Mouse (Mus musculus): ENCODE measurements around the gene Fads6. TPM values are rescaled to one million over a fixed set of nuclear protein-coding genes. Genes with fewer than 3 reads are reported as not detected.

Fads6 gene
- polyA plus RNA-seq, 1 experiment from 2014 or later = 3.2 TPM

DNA sequence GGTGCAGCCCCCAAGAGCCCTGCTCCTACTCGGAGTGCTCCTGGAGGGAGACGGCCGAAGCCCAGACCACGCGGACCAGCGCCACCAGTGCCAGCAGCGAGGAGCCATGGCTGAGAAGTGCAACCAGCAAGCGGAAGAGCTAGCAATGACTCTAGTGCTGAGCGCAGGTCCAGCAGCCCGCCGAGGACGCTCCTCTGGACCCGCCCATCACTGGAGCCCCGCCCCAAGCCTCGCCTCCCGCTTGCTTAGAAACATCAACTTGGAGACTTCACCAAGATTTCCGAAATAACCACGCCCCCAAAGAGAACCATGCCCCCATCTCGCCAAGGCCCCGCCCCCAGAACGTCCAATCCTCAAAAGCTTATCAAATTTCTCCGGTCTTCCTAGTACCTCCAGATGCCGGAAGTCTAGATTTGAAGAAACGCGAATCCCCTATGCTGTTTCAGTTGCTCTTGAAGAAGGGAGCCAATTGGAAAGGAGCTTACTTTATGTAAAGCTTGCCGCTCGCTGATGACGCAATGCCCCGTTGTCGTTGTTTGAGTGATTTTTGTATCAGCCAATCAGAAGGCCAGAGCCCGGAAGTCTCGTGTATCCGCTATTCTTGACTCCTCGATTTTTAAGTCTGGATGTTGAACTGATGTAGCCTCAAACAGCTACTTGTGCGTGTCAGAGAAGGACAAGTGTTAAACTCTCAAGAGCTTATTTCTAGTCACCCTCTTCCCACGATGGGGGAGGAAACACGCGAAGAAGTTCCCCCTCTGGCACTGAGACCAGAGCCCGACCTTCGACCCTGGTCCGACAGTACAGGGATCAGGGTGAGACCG lies 20.5 kb downstream of the Fads6 start, which contains the start of gene Fdxr:
Fdxr (minus strand) TSS at position 271 of the 824 bp plus-strand sequence.
- Histone ChIP-seq H3K4me2 (peak within 1 kb of the TSS; percentile 94), H3K9me3 (ENCODE audit: control insufficient read depth, low read length) (no peaks in the 10 kb centered on the region), H3K27ac (ENCODE audit: low read depth, low read length) (peak within 1 kb of the TSS; percentile 82), H3K9ac (ENCODE audit: low read depth, low read length) (peak within 1 kb of the TSS; percentile 80), H3K4me1 (replicated peaks; ENCODE audit: control insufficient read depth, insufficient read depth, low read length) (peaks cover 30% of the 10 kb centered on the region), H3K36me3 (ENCODE audit: control insufficient read depth, insufficient read depth, low read length) (no peaks in the 10 kb centered on the region), H3K27me3 (replicated peaks; ENCODE audit: control insufficient read depth, insufficient read depth, low read length) (no peaks in the 10 kb centered on the region), H3K4me3 (ENCODE audit: low read depth, low read length) (peak within 1 kb of the TSS; percentile 74)
- DNase-seq (ENCODE audit: low spot score) (peak; percentile 98), ATAC-seq (replicated peaks; ENCODE audit: low FRiP score) (peak; percentile 95)
- WGBS = under 1% methylated on average over 42 of the region's 42 CpGs

DNA sequence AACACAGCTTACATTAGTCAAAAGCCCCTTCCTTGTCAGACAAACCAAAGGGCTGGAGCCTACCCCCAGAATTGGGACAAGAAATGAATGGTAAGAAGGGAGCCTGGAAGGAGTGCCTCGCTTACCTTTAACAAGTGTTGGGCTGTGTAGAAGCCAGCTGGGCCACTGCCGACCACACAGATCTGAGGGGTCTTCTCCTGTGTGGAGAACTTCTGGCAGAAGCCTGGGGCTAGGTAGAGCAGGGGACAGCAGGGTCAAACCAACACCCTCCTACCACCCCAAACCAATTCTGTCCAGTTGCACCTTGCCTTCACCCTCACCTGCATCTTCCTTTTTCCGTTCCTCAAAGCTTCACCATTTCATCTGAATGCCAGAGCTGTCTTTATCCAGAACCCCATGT lies 21.5 kb downstream of the Fads6 start:
- 37% methylated on average over 3 of the region's 3 CpGs for WGBS
- peak overlapping the region; percentile 94 for H3K4me2 ChIP-seq
- peaks cover 27% of the 10 kb centered on the region for H3K4me1 ChIP-seq (replicated peaks; ENCODE audit: control insufficient read depth, insufficient read depth, low read length)
- H3K27ac ChIP-seq (ENCODE audit: low read depth, low read length) = no peak overlapping the region; the same call in 1 of the 2 replicates
- no peaks in the 10 kb centered on the region for H3K9me3 ChIP-seq (ENCODE audit: control insufficient read depth, low read length)
- no peak for ATAC-seq (replicated peaks; ENCODE audit: low FRiP score)
- H3K27me3 ChIP-seq (replicated peaks; ENCODE audit: control insufficient read depth, insufficient read depth, low read length) = no peaks in the 10 kb centered on the region
- H3K9ac ChIP-seq (ENCODE audit: low read depth, low read length) = peak overlapping the region; percentile 80
- no peak for DNase-seq (ENCODE audit: low spot score)
- no peaks in the 10 kb centered on the region for H3K36me3 ChIP-seq (ENCODE audit: control insufficient read depth, insufficient read depth, low read length)
- peak overlapping the region; percentile 74 for H3K4me3 ChIP-seq (ENCODE audit: low read depth, low read length)

DNA sequence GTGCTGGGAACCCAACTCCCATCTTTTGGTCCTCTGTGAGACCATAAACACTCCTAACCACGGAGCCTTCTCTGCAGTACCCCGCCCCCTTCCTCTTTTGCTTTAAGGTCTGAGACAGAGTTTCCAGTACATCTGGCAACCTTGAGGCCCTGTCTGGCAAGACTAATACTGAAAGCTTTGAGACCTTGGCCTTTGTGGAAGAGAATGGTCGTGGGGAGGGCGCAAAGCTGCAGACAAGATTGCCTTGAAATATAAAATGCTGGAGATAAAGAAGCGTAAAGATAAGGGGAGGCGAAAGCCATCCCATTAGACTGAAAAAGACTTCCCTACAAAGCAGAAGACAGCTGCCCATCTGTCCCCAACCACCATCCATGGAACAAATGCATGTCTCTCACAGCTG lies 22.0 kb downstream of the Fads6 start:
- H3K9ac ChIP-seq (ENCODE audit: low read depth, low read length) = 0 out of 2 replicates have a peak overlapping the region, but pooled peaks have one; percentile 20
- 60% methylated on average over 6 of the region's 6 CpGs for WGBS
- H3K27ac ChIP-seq (ENCODE audit: low read depth, low read length) = no peak overlapping the region
- no peak for DNase-seq (ENCODE audit: low spot score)
- H3K4me1 ChIP-seq (replicated peaks; ENCODE audit: control insufficient read depth, insufficient read depth, low read length) = peaks cover 27% of the 10 kb centered on the region
- peak overlapping the region; percentile 74 for H3K4me3 ChIP-seq (ENCODE audit: low read depth, low read length)
- ATAC-seq (replicated peaks; ENCODE audit: low FRiP score) = no peak
- peak overlapping the region; percentile 94 for H3K4me2 ChIP-seq
- H3K9me3 ChIP-seq (ENCODE audit: control insufficient read depth, low read length) = no peaks in the 10 kb centered on the region
- H3K27me3 ChIP-seq (replicated peaks; ENCODE audit: control insufficient read depth, insufficient read depth, low read length) = no peaks in the 10 kb centered on the region
- no peaks in the 10 kb centered on the region for H3K36me3 ChIP-seq (ENCODE audit: control insufficient read depth, insufficient read depth, low read length)

DNA sequence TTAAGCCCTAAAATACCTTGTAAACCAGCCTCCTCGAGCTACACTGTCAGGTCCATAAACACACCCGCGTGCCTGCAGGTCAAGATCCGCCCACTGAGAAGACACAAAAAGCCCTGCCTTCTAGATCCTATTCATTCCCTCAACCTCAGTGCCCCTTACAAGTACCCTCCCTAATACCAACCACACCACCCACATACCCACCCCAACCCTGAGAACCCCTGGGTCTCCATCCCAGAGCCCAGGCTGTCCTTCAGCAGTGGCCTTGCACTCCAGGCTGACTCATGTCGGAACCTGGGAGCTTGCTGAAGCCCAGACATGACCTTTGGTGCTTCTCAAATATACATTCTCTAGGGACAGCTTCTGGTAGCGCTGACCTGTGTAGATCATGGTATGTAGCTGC lies 22.7 kb downstream of the Fads6 start:
- ATAC-seq (replicated peaks; ENCODE audit: low FRiP score) = no peak
- peaks cover 30% of the 10 kb centered on the region for H3K4me1 ChIP-seq (replicated peaks; ENCODE audit: control insufficient read depth, insufficient read depth, low read length)
- H3K4me2 ChIP-seq = peak overlapping the region; percentile 20

DNA sequence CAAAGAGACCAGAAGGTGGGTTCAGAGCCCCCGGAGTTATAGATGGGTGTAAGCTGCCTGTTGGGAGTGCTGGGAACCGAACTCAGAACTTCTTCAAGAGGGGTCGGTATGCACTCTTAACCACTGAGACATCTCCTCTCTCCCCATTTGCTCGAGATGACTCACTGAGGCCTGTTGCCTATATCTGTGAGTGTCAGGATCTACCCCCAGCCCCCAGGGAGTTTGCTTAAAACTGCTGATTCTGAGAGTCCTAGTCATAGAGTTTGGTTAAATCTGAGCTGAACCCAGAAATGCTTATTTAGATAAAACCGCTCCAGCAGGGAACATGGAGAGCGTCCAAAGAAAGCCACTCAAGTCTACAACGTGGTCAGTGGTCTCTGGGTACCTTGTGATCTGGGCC lies 23.3 kb downstream of the Fads6 start:
- H3K4me3 ChIP-seq (ENCODE audit: low read depth, low read length) = no peak overlapping the region
- WGBS = 75% methylated on average over 7 of the region's 7 CpGs
- H3K4me1 ChIP-seq (replicated peaks; ENCODE audit: control insufficient read depth, insufficient read depth, low read length) = peaks cover 30% of the 10 kb centered on the region
- H3K27me3 ChIP-seq (replicated peaks; ENCODE audit: control insufficient read depth, insufficient read depth, low read length) = no peaks in the 10 kb centered on the region
- H3K4me2 ChIP-seq = peak overlapping the region; percentile 17; the same call in 1 of the 2 replicates
- ATAC-seq (replicated peaks; ENCODE audit: low FRiP score) (no peak), DNase-seq (ENCODE audit: low spot score) (no peak)
- H3K27ac ChIP-seq (ENCODE audit: low read depth, low read length) = no peak overlapping the region
- no peaks in the 10 kb centered on the region for H3K9me3 ChIP-seq (ENCODE audit: control insufficient read depth, low read length)
- H3K9ac ChIP-seq (ENCODE audit: low read depth, low read length) = no peak overlapping the region
- H3K36me3 ChIP-seq (ENCODE audit: control insufficient read depth, insufficient read depth, low read length) = no peaks in the 10 kb centered on the region; the same call in 1 of the 2 replicates

More for the DNA sequence above, 22.7 kb downstream of the Fads6 start:
- H3K9ac ChIP-seq (ENCODE audit: low read depth, low read length) = no peak overlapping the region
- no peaks in the 10 kb centered on the region for H3K36me3 ChIP-seq (ENCODE audit: control insufficient read depth, insufficient read depth, low read length)
- H3K27me3 ChIP-seq (replicated peaks; ENCODE audit: control insufficient read depth, insufficient read depth, low read length) = no peaks in the 10 kb centered on the region
- DNase-seq (ENCODE audit: low spot score) = no peak
- no peak overlapping the region for H3K4me3 ChIP-seq (ENCODE audit: low read depth, low read length)
- H3K27ac ChIP-seq (ENCODE audit: low read depth, low read length) = no peak overlapping the region
- H3K9me3 ChIP-seq (ENCODE audit: control insufficient read depth, low read length) = no peaks in the 10 kb centered on the region
- WGBS = 85% methylated on average over 6 of the region's 6 CpGs

DNA sequence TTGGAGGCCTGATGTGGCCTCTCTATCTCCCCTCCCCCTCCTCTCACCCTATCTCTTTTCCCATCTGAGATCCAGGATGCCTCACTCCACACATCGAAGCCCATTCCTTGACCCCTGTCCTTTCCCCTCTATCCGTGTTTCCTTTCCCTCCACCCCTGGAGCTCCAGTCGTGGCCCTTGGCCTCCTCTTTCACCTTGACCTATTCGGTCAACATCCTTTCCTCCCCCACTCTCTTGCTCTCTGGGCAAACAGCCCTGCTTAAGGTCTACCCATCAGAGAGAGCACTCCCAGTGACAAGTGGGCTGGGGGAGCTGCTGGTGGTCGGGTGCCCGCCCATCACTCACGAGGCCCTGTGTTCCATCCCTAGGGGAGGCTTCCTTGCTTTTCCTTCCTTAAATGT lies 23.7 kb downstream of the Fads6 start:
- H3K4me2 ChIP-seq = peak overlapping the region; percentile 17; the same call in 1 of the 2 replicates
- no peaks in the 10 kb centered on the region for H3K9me3 ChIP-seq (ENCODE audit: control insufficient read depth, low read length)
- no peaks in the 10 kb centered on the region; the same call in 1 of the 2 replicates for H3K36me3 ChIP-seq (ENCODE audit: control insufficient read depth, insufficient read depth, low read length)
- H3K4me3 ChIP-seq (ENCODE audit: low read depth, low read length) = no peak overlapping the region
- no peak overlapping the region for H3K9ac ChIP-seq (ENCODE audit: low read depth, low read length)
- ATAC-seq (replicated peaks; ENCODE audit: low FRiP score) = no peak
- peaks cover 30% of the 10 kb centered on the region for H3K4me1 ChIP-seq (replicated peaks; ENCODE audit: control insufficient read depth, insufficient read depth, low read length)
- WGBS = 60% methylated on average over 7 of the region's 7 CpGs
- no peak for DNase-seq (ENCODE audit: low spot score)
- no peaks in the 10 kb centered on the region for H3K27me3 ChIP-seq (replicated peaks; ENCODE audit: control insufficient read depth, insufficient read depth, low read length)
- no peak overlapping the region for H3K27ac ChIP-seq (ENCODE audit: low read depth, low read length)

DNA sequence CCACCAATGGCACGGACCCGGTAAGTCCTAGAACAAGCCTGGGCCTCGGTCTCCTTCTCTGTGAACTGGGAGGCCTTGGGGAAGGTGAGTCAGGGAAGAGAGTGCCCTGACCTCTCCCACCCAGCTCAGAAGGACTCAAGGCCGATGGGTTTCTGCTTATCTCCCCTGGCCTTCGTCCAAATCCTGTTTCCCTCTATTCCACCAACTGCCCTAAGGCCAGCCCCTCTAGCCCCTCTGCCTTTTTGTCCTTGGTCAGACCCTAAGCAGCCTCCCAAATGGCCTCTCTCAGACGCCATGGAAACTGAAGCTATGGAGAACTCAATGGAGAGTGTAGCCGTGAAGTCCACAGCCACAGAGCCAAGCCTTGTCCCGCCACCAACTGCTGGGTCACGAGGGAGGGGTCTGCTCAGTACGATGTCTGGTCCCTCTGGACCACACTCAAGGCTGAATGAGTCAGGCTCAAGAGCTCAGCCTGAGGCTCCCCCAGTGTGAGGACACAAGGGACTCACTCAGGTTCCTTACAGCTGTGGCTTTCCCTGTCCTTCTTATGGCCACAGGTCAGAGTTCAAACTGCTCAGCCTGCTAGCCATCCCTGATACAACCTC lies 24.5 kb downstream of the Fads6 start:
- peaks cover 26% of the 10 kb centered on the region for H3K4me1 ChIP-seq (replicated peaks; ENCODE audit: control insufficient read depth, insufficient read depth, low read length)
- no peaks in the 10 kb centered on the region; the same call in 1 of the 2 replicates for H3K36me3 ChIP-seq (ENCODE audit: control insufficient read depth, insufficient read depth, low read length)
- no peak overlapping the region for H3K4me2 ChIP-seq
- ATAC-seq (replicated peaks; ENCODE audit: low FRiP score) (no peak), DNase-seq (ENCODE audit: low spot score) (no peak)
- H3K9ac ChIP-seq (ENCODE audit: low read depth, low read length) = no peak overlapping the region
- H3K27ac ChIP-seq (ENCODE audit: low read depth, low read length) = no peak overlapping the region
- H3K4me3 ChIP-seq (ENCODE audit: low read depth, low read length) = no peak overlapping the region
- WGBS = 71% methylated on average over 10 of the region's 10 CpGs
- H3K27me3 ChIP-seq (replicated peaks; ENCODE audit: control insufficient read depth, insufficient read depth, low read length) = peaks cover 6% of the 10 kb centered on the region
- H3K9me3 ChIP-seq (ENCODE audit: control insufficient read depth, low read length) = no peaks in the 10 kb centered on the region

DNA sequence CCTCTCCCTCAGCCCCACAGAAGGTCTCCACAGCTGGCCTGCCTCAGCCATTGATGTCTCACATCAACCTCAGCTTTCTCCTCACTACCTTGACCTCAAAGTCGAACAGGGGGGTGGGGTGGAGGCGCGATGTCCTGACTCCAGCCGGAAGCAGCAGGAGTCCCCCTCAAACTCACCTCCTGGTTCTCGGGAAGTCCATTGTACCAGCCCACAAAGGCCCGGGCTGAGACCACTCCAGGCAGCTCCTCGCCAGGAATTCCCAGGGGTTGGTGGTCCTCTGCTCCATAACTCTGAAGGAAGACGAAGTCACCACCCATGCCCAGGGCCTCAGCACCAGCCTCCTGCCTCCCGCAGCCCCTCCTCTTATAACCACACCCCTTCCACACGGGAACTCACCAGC lies 26.0 kb downstream of the Fads6 start:
- Histone ChIP-seq H3K4me3 (ENCODE audit: low read depth, low read length) (no peak overlapping the region), H3K27me3 (replicated peaks; ENCODE audit: control insufficient read depth, insufficient read depth, low read length) (peaks cover 21% of the 10 kb centered on the region), H3K27ac (ENCODE audit: low read depth, low read length) (no peak overlapping the region), H3K9me3 (ENCODE audit: control insufficient read depth, low read length) (no peaks in the 10 kb centered on the region), H3K4me1 (replicated peaks; ENCODE audit: control insufficient read depth, insufficient read depth, low read length) (peaks cover 27% of the 10 kb centered on the region), H3K9ac (ENCODE audit: low read depth, low read length) (no peak overlapping the region), H3K4me2 (no peak overlapping the region), H3K36me3 (ENCODE audit: control insufficient read depth, insufficient read depth, low read length) (no peaks in the 10 kb centered on the region; the same call in 1 of the 2 replicates)
- DNase-seq (ENCODE audit: low spot score) = no peak
- 71% methylated on average over 10 of the region's 10 CpGs for WGBS
- no peak for ATAC-seq (replicated peaks; ENCODE audit: low FRiP score)
